Mouse (Mus musculus): ENCODE results near the gene Insm2. TPM values are rescaled to one million over a fixed set of nuclear protein-coding genes. Genes with fewer than 3 reads are reported as not detected.

Insm2 gene
- polyA plus RNA-seq, 1 experiment from 2014 or later = 1.6 TPM

DNA sequence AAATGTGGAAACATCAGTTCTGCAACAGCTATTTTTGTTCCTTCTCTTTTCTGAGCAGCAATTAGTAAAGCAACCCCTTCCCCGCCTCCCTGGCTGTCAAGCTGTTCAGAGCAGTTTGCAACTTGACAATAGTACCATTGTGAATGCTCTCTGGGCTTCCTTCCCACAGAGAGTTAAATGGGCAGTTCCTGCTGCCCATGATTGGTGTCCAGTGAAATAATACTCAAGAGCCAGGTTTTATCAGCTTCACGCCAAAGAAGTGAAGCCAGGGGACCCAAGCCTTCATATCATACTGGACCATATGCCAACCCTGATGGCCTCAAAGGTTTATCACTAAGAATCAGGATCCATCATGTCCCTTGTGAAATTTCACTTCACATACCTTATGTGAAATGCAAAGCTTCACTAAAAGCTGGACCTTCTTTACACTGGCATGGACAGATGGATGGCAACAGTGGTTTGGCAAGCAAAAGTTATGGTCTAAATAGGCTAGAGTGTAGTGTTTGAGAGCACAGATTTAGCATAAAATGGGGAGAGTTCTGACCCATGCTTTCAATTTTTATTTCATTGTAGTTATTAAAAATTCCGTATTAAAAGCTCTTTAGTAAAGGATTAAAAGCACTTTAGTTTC lies 23.5 kb downstream of the Insm2 start:
- Histone ChIP-seq H3K9me3 (ENCODE audit: control insufficient read depth, low read length) (no peaks in the 10 kb centered on the region), H3K4me2 (ENCODE audit: low read depth, low read length, severe bottlenecking) (no peak overlapping the region), H3K27ac (ENCODE audit: low read depth, low read length) (0 out of 2 replicates have a peak overlapping the region, but pooled peaks have one; percentile 18), H3K27me3 (ENCODE audit: control insufficient read depth, insufficient read depth, low read length) (no peaks in the 10 kb centered on the region), H3K4me3 (ENCODE audit: low read depth, low read length) (no peak overlapping the region), H3K9ac (ENCODE audit: low read length) (no peak overlapping the region), H3K36me3 (ENCODE audit: control insufficient read depth, insufficient read depth, low read length) (no peaks in the 10 kb centered on the region), H3K4me1 (replicated peaks; ENCODE audit: control insufficient read depth, insufficient read depth, low read length) (peaks cover 4% of the 10 kb centered on the region; the same call in 1 of the 2 replicates)
- DNase-seq (ENCODE audit: low spot score) = no peak
- ATAC-seq (replicated peaks; ENCODE audit: low FRiP score) = peak; percentile 51; the same call in 1 of the 2 replicates
- 18% methylated on average over 3 of the region's 3 CpGs for WGBS

GRCm38 (mm10) chr12:55623254-55623653 lies 24.0 kb downstream of the Insm2 start:
- Histone ChIP-seq H3K36me3 (ENCODE audit: control insufficient read depth, insufficient read depth, low read length) (no peaks in the 10 kb centered on the region), H3K27me3 (ENCODE audit: control insufficient read depth, insufficient read depth, low read length) (no peaks in the 10 kb centered on the region), H3K4me1 (replicated peaks; ENCODE audit: control insufficient read depth, insufficient read depth, low read length) (peaks cover 4% of the 10 kb centered on the region; the same call in 1 of the 2 replicates), H3K9ac (ENCODE audit: low read length) (no peak overlapping the region), H3K27ac (ENCODE audit: low read depth, low read length) (no peak overlapping the region), H3K4me3 (ENCODE audit: low read depth, low read length) (no peak overlapping the region), H3K4me2 (ENCODE audit: low read depth, low read length, severe bottlenecking) (no peak overlapping the region), H3K9me3 (ENCODE audit: control insufficient read depth, low read length) (no peaks in the 10 kb centered on the region)
- no peak for ATAC-seq (replicated peaks; ENCODE audit: low FRiP score)
- WGBS = 70% methylated on average over 5 of the region's 5 CpGs
- no peak for DNase-seq (ENCODE audit: low spot score)

DNA sequence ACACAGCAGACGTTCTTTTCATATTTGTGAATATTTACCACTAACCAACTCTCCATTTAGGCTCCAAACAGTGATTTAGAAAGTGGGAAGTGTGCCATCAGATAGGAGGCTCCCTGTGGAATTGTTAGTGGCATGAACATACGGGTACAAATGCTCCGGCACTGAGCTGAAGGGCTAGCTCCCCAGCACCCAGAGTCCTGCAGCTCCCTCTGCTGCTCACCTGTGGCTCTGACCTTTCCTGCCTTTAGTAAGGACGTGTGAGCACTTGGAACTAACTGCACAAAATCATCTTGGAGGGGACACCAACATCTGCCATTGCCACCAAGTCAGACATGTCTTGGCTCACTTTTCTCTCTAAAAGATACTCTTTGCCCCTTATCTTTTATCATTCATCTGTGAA lies 27.5 kb downstream of the Insm2 start:
- H3K4me3 ChIP-seq (ENCODE audit: low read depth, low read length) = no peak overlapping the region
- ATAC-seq (replicated peaks; ENCODE audit: low FRiP score) (no peak), DNase-seq (ENCODE audit: low spot score) (no peak)
- 24% methylated on average over 4 of the region's 4 CpGs for WGBS
- no peaks in the 10 kb centered on the region for H3K36me3 ChIP-seq (ENCODE audit: control insufficient read depth, insufficient read depth, low read length)
- H3K27ac ChIP-seq (ENCODE audit: low read depth, low read length) = no peak overlapping the region
- no peaks in the 10 kb centered on the region for H3K27me3 ChIP-seq (ENCODE audit: control insufficient read depth, insufficient read depth, low read length)
- H3K9ac ChIP-seq (ENCODE audit: low read length) = no peak overlapping the region
- H3K9me3 ChIP-seq (ENCODE audit: control insufficient read depth, low read length) = no peaks in the 10 kb centered on the region
- peaks cover 4% of the 10 kb centered on the region; the same call in 1 of the 2 replicates for H3K4me1 ChIP-seq (replicated peaks; ENCODE audit: control insufficient read depth, insufficient read depth, low read length)
- H3K4me2 ChIP-seq (ENCODE audit: low read depth, low read length, severe bottlenecking) = no peak overlapping the region

DNA sequence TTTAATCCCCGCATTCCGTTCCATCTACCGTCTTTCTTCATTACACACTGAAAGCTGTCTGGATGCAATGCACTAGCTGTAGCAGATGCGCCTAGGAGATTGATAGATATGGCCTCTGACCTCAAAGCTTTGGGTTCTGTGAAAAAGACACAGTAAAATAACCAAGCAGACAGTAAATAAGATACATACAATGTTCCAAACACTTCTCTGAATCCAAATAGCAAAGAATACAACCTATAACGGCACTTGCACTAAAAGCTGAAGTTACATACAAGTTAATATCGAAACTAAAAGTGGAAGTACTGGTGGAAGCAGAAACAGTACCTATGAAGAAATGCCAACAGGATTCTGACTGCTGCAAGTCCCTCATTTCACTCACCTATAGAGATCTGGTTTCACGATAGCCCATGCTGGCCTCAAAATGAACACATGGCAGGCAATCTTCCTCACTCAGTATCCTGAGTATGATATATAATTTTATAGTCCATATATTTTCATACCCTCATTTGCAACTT lies 48.8 kb downstream of the Insm2 start:
- Histone ChIP-seq H3K27me3 (ENCODE audit: control insufficient read depth, insufficient read depth, low read length) (no peaks in the 10 kb centered on the region), H3K27ac (ENCODE audit: low read depth, low read length) (no peak overlapping the region), H3K4me2 (ENCODE audit: low read depth, low read length, severe bottlenecking) (no peak overlapping the region), H3K9me3 (ENCODE audit: control insufficient read depth, low read length) (no peaks in the 10 kb centered on the region), H3K36me3 (ENCODE audit: control insufficient read depth, insufficient read depth, low read length) (no peaks in the 10 kb centered on the region), H3K4me1 (replicated peaks; ENCODE audit: control insufficient read depth, insufficient read depth, low read length) (no peaks in the 10 kb centered on the region), H3K4me3 (ENCODE audit: low read depth, low read length) (no peak overlapping the region), H3K9ac (ENCODE audit: low read length) (no peak overlapping the region)
- 93% methylated on average over 7 of the region's 7 CpGs for WGBS
- ATAC-seq (replicated peaks; ENCODE audit: low FRiP score) = no peak
- DNase-seq (ENCODE audit: low spot score) = no peak

Other genes with a start within 250 kb of the Insm2 start
- 425 and 448 TPM in 2 replicates for gene Psma6, start 215.2 kb upstream of the Insm2 start, polyA plus RNA-seq (2014; fragmentation: Nextera tagmentation; extraction: Ambion mirVana)
- 40.8 and 41.2 TPM in 2 replicates for gene Nfkbia, start 106.8 kb upstream of the Insm2 start, polyA plus RNA-seq (2014; fragmentation: Nextera tagmentation; extraction: Ambion mirVana)
- gene Aldoart2, start 34.2 kb upstream of the Insm2 start, polyA plus RNA-seq (2014; fragmentation: Nextera tagmentation; extraction: Ambion mirVana) = not detected in 2 replicates
- gene Ralgapa1, start 221.7 kb downstream of the Insm2 start, polyA plus RNA-seq (2014; fragmentation: Nextera tagmentation; extraction: Ambion mirVana) = 17.9 and 19.9 TPM in 2 replicates
- gene Brms1l, start 236.9 kb downstream of the Insm2 start, polyA plus RNA-seq (2014; fragmentation: Nextera tagmentation; extraction: Ambion mirVana) = 36.5 and 39.1 TPM in 2 replicates